Mouse (Mus musculus) thymus, adult 2 months (tissue): Measurements from ENCODE around the gene Il17rb.

Experiments
- CTCF ChIP-seq: fragments of 200-500 bp; IDR thresholded peaks from 2 replicates; pipeline ENCODE4 v1.5.1; 2012; ENCODE audit warnings: mild to moderate bottlenecking, control low read depth, low read length, moderate library complexity, borderline replicate concordance; ENCODE audit not compliant: control insufficient read depth, poor library complexity, insufficient read depth; ENCODE audit errors: extremely low read depth
- POLR2A ChIP-seq: fragments of 200-500 bp; IDR thresholded peaks from 2 replicates; pipeline ENCODE4 v1.6.1; 2012; ENCODE audit warnings: mild to moderate bottlenecking, low read length, control low read depth, moderate library complexity; ENCODE audit not compliant: control insufficient read depth, poor library complexity, insufficient read depth; ENCODE audit errors: extremely low read depth

DNA sequence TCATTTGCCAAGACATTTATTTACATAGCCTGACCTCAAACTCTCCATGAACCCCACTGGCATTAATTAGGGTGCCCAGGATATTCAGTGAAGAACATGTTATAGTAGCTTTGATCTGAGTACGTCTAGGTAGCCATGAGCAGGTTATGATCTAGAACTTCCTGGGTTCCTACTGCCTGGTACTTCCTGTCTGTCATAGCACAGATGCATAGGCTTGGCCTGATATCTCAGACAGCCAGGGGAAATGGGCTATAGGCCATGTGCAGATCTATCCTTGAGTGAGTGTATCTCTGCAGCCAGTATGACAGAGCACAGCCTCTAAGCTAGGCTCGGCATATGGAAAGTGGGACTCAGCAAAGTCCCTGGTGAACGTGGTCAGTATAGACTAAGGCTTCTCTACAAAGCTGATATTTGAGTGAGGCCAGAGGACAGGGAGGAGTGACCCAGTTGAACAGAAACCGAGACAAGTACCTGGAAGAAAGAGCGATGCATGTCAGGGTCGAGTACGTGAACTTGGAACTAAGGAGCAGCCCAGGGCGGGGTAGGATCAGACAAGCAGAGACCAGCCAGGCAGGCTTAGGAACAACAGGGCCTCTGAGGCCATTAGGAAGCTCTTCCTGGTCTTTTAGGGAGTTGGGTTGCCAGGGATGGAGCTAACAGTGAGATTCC lies 9.2 kb upstream of the Il17rb start:
- no peak for TF ChIP-seq POLR2A
- TF ChIP-seq CTCF, result no peak
